12 mouse cellular contexts compared by ENCODE assay signal in the genomic region with DNA sequence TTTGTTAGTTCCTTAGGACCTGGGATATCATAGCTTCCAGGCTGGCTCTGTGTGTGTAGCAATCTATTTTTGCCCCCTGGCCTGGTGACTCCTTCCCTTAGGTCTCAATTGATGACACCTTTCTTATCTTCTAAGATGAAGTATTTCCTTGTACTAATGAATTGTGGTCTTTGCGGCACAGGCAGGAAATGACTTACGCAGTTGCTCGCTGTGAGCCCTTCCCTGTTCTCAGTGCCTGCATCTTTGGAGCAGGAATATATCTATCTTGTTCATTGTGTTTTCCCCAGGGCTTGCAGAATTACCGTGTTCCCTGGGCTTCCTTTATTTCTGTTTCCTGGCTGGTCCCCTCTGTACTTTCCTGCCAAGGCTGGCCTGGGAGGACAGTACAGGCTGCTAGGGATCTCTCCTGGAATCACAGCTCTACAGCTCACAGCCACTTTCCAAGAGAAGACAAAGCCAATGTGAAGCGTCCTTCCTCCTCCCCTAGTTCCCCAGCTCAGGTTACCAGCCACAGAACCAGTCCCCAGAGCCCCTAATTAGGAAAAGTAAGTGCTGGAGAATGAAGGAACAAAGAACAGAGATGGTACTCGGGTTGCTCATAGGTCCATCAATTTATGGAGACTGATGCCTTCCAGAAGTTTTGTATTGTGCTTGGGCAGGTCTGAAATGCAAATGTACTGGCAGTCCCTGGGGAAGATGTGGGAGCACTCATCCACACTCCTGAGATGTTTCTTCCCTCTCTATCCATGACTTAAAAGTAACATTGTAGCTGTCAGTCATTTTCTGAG.
DNase-seq lines count a peak whose midpoint lies in the region; ATAC-seq lines count a peak whose summit lies in the region.
"Had no signal": no experiment of that assay in that cellular context is flagged by ENCODE, and none has a peak within 500 bp of the region (broad histone marks: within the 10 kb centered on the region; RNA-seq: fewer than 3 reads in every experiment).

No protein-coding gene starts in this region.

- DNase-seq in kidney, adult 11 months: peak; percentile 12
- DNase-seq in kidney, postnatal 4 days: no peak
- DNase-seq in MN1 (ENCODE audit: low spot score): peak; percentile 28
- DNase-seq in embryo, embryonic 11 days: no peak
- DNase-seq in layer of hippocampus, adult 9-11 months: no peak
- DNase-seq: cerebellum, postnatal 10 days; forebrain, postnatal 0 days; heart, adult 2 months; heart, postnatal 36 days; thymus, postnatal 14 days had no signal

- ATAC-seq in hematopoietic stem cell, adult 5-6 weeks (replicated peaks in 1 of 2; ENCODE audit: insufficient read depth in 1 of 2, low FRiP score in 2 of 2, low TSS enrichment in 1 of 2, low read depth in 1 of 2, poor library complexity in 2 of 2, severe bottlenecking in 2 of 2): peak; percentile 65 to 81; a peak in 3 of 4 replicates
- peak; percentile 61 for ATAC-seq in megakaryocyte, adult 5-6 weeks (ENCODE audit: poor library complexity, severe bottlenecking)
- ATAC-seq: forebrain, postnatal 0 days had no signal

Comparison
In these comparisons a context has a peak if more than half of its experiments do, and no peak if none do; other contexts are left out.
1. DNase-seq: peak in kidney, adult 11 months (single experiment) and MN1 (single experiment); none in kidney, postnatal 4 days (0 of 2), embryo, embryonic 11 days (single experiment) and layer of hippocampus, adult 9-11 months (single experiment).